Mouse (Mus musculus) brain, adult 2 months (tissue): ENCODE results near the gene Scube1.

Source experiments
- DNase-seq: peaks from one replicate; pipeline ENCODE4 v3.0.0; 2011; ENCODE audit warnings: low read depth, low spot score

Gene Scube1

DNA sequence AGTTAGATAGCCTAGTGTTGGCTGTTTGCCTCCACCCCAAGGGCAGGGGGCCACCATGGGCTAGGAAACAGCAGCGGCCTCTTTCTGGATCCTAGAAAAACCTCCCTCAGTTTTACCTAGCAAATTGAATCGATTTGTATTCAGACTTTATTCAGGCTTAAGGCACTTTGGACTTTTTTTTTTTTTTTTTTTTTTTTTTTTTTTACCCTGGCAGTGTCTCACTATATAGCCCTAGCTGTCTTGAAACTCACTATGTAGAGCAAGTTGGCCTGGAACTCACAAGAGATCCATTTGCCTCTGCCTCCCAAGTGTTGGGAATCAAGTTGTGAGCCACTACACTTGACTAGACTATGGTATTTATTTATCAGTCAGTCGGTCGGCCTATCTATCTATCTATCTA, 128.0 kb downstream of the Scube1 start:
- no peak for DNase-seq

DNA sequence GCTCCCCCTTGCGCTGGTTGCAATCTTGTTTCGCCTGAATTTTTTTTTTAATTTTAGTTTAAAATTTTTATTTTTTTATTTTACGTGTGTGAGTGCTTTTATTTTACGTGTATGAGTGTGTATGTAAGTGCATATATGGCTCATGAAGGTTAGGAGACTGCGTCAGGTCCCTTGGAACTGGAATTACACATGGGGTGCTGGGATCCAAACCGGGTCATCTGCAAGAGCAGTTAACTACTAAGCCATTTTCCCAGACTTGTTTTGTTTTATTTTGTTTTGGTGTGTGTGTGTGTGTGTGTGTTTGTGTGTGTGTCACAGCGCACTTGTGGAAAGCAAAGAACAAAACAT, 129.5 kb downstream of the Scube1 start:
- DNase-seq, result no peak

DNA sequence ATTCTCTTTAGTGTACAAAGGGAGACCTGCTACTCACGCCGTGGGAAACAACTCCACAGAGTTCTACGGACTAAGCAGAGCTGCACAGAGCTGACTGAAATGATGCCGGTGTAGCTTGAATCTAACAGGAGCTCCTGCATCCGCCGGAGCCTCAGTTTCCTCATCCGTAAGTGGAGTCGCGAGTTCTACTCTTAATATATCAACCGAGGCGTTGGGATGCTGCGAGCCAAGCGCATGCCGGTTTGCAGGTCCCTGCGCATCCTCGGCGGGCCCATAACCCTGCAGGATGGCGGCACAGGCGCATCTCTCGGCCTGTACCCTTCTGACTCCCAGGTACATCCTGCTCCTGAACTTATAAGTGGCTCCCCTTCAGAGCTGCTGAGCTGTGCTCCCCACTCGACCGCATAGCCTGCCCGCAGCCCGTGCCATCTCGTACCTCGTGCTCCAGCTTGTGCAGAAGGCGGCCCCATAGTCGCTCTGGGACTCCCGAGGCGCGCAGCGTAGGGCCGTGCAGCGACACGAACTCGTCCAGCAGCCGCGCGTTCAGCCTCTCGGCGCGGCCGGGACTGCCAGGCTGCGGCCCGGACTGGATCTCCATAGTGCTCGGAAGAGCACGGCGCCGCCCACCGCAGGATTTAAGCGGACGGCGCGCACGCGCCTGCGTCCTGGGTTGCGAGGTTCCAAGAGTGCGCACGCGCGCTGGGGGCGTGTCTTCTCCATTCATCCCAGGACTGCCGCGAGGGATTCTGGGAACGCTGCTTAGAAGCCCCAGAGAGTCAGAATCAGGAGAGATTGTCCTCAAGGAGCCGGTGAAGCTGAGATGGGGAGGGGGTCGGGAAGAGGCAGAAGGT, 130.1 kb downstream of the Scube1 start, which contains the start of gene Ttll12:
Ttll12 (minus strand) TSS at position 645 of the 851 bp plus-strand sequence.
- DNase-seq, result peak; percentile 99

DNA sequence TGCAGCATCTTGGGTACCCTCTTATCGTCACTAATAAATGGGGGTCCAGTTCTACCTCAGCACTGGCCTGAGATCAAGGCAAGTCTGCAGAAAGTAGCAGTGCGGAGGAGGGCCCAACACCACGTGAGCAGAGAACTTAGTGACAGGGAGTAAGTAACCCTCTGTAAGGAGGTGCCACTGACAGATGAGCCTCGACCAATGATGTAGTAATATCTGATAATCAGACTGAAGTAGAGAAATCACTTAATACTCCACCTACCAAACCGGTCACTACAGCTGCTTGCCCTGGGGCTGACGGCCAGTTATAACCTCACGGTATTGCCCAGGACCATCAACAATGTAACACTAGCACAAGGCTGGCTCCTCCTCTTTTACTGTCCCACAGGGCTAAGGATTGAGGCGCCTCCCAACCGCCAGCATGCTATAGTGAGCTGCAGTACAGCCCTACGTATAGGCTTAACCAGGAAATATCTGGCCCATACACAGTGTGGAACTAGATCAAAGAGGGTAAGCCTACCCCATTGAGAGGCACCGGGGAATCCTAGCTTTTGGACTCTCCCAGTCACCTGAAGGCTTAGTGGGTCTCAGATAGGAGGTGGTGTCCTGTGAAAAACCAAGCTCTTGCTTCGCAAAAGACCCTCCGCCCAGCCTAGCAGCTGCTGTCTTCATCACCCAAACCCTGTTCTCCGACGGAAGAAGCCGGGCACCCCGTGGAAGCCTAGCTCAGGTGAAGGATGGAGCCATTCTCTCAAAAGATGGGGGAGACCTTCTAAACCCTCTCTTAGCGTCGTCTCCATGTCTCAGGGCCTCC, 130.9 kb downstream of the Scube1 start:
- DNase-seq, result no peak

DNA sequence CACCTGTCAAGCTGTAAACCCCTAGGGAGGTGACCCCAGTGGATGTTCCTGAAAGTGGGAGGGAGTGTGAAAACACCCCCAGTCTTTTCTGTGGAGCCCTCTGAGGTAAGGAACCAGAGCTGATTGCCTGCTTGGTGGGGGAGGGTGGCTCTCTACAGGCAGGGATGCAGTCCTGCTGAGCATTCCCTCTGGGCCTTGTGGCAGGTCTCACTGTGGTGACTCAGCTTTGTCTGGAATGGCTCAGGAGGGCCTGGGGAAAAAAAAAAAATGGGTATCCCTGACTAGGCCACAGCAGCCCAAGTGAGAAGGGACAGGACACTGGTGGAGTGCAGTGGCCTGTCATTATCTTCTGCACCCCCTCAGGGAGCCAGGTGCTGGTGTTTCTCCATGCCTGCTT, 131.6 kb downstream of the Scube1 start:
- peak; percentile 21 for DNase-seq

DNA sequence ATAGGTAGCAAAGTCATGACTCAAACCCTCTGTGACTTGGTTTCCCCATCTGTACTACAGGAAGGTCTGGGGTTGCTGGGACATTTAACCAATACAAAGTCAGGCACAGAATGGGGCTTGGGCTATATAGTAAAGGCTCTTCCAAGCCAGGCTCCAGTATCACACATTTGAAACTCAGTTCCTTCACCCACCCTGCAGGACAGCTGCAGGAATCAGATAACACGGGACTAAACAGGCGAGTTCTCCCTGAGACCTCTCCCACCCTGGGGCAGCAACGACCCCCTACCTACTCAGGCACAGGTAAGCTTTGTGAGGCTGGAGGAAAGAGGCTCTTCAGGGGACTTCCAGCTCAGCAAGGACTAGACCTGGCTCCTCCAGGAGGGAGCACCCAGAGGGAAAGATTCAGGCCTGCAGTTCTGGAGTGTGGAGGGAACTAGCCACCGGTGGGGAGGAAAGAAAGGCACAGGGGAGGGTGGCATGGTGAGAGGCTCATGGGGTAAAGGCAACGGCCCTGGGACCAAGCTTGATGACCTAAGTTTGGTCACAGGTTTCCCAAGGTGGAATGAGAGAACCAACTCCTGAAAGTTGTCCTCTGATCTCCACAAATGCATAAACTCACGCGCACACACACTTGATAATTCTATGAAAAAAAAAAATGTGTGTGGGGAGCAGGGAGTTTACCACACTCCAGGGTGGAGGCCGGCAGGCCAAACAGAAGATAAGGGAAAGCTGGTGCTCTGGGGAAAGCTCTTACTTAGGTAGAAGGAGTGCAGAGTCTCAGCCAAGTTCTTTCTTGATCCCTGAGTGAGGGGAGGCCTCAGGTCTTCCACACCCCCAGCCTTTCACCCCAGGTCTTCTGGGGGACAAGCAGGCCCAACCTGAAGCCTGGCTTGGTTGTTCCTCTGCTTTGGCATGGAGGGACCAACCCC, 132.3 kb downstream of the Scube1 start:
- no peak for DNase-seq

DNA sequence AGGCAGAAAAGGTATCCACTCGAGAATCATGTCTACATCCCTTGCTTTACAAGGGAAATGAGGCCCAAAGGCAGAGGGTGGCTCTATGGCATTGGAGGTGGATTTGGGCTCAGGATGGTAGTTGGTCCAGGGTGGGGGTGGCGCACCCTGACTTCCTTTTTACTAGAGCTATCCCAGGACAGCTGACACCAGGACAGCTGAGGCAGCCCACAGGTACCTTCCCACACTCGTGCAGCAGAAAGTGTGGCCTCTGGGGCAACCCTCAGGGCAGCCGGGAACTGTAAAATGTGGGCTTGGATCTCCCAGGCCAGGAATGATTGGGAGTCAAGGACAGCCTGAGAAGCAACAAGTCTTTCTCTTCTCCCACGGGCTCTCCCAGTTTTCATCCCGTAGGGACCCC, 133.1 kb downstream of the Scube1 start:
- DNase-seq, result no peak

DNA sequence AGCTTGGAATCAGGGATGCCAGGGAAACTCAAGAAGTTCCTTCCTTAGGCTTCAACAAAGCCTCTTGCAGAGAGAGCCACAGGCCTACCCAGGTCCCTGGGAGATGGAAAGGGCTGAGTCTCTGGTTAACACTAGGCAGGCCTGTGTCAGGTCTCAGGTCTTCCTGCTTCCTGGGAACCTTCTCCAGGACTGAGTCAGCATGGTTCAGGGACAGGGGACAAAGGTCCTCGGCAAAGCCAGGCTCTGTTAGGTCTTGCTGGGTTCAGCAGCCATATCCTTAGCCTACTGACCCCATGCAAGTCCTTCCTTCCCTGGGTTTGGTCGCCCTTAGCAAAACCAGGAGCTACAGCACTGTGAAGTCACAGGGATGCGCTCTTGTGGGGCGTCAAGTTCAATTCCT, 134.0 kb downstream of the Scube1 start:
- DNase-seq, result no peak

DNA sequence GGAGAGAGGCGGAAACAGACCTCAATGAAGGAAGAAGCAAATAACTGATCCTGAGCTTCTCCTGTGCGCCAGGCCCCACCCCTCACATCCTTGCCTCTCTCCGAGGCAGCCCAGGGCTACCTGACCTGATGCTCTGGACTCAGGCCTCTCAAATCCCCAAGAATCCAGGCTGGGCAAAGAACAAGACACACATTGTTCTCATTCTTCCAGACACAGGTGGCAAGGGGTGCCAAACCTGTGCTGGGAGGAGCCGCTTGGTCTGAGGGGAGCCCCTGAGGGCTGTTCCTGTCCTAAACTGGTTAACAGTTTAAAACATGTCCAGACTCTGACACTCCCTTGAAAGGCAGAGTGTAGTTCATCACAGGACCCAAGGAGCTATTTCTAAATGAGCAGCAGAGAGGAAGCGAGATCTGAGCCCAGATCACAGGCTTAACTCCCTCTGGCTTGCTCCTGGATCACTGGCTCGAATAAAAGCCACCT, 140.0 kb downstream of the Scube1 start:
- no peak for DNase-seq

DNA sequence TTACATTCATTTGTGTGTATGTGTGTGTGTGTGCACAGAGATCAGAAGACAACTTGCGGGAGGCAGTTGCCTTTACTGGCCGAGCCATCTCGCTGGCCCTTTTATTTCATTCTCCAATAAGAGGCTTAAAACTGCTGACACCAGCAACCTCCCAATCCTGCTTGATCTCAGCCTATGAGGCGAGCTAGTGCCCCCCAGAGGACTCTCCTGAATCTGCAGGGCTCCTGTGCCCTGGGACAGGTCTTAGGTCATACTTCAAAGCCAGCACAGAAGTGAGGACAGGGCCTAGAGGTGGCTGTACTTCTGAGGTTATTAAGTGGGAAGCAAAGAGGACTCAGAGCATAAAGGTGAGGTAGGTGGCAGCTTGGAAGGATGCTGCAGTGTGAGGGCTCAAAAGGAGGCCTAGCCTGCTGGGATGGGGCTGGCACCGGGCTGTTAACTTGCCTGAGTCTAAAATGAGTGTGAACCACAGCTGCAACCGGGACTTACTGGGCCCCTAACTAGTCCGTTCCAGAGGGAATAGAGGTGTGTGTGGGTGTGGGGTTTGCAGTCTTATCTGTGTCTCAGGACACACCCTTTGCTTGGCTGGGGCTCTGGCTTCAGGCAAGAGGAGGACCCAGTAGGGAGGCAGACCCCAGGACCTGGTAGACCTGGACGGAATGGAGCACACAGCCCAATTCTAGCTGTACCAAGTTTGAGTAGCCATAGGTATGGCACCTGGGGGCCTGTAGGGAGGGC, 141.2 kb downstream of the Scube1 start:
- DNase-seq, result peak; percentile 56

DNA sequence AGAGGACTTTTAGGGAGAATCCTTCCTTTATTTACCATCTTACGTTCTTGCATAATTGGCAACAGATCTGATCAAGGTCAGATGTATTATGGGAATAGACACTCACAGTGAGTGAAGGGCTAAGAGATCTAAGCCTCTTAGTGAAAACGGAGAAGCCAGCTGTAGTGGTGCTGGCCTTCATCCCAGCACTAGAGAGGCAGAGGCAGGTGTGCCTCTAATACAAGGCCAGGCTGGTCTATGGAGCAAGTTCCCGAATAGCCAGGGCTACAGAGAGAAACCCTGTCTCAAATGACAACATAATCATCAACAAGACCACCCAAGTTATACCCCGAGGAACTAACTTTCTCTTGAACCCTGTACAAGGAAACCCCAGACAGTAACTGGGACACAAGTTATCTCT, 141.9 kb downstream of the Scube1 start:
- no peak for DNase-seq

DNA sequence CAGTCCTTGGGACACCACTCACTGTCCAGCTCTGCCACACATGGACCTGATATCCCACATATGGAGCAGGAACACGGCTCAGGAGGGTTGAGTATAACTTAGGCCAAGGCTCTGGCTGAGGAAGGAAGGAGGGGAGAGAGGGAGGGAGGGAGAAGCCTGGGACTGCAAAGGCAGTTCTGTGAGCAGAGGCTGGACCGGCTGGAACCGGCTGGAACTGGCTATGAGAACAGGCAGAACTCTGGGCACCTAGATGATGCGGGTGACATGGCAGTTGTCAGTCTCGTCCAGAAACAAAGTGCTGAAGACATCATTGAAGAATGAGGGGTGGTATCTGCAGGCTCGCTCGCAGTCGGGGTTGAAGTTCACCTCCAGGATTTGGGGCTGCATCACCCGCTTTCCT, 148.2 kb downstream of the Scube1 start:
- no peak for DNase-seq

DNA sequence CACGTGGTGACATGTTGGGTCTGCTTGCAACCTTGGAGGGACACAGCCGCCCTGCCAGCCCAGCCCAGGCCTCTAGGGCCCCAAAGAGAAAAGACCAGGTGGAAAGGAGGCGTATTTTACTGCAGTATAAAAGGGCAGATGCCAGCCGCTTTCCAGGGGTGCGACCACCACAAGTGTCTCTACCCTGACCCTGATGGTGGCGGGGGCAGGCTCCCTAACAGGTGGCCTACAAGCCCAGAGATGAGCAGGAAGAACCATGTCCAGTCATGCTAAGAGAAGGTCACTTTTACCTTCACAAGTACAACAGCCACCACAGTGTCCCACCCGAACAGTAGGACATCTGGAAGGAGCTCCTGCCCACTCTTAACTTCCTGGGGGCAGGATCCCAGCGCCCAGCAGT, 149.3 kb downstream of the Scube1 start:
- DNase-seq, result no peak

DNA sequence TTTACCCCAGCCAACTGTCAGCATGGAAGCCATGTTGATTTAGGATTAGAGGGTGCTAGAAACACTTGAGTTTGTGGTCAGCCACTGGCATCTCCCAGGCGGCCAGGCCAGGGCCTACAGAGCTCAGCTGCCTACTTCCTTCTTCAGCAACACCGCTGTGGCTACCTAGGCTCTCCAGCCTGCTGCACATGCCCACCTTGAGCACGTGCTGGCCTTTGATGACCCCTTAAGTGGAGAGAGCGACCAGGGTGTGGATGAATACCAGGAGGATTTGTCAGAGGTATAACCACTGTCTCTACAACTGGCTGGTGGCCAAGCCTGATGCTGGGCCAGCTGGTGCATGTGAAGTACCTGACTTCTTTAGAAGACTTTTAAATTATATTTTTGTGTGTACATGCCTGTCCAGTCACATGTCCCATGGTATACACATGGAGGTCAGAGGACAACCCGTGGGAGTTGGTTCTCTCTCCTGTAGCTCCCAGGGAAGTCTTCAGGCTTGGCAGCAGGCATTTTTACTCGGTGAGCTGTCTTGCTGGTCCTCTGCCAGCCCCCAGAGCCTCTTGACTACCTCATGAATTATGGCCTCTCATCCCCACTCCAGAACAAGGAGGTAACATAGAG, 150.0 kb downstream of the Scube1 start:
- DNase-seq, result no peak

DNA sequence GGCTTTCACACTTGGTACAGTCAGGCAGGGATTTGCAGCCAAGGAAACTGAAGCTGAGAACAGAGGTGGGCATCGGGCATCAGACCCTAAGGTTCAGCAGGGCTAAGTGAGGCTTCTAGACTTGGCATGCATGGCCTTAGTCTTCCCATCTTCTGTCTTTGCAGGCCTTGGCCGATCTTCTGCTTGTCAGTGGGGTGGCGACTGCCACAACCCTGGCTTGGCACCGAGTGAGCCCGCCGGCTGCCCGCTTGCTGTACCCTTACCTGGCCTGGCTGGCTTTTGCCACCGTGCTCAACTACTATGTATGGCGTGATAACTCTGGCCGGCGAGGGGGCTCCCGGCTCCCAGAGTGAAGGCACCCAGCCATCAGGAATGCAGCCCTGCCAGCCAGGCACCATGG, 151.2 kb downstream of the Scube1 start:
- DNase-seq, result no peak

DNA sequence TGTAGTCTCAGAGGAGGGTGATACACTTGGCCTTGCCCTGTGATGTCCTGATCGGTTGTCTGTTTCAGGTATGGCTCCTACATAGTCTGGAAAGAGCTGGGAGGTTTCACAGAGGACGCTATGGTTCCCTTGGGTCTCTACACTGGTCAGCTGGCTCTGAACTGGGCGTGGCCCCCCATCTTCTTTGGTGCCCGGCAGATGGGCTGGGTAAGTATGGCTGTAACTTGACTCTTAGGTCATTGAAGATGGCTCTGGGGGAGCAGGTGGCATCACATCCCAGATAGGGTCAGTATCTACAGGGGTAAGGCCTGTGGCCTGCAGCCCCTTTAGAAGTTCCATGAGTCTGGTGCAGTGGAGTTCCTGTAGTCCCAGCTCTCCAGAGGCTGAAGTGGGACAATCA, 152.7 kb downstream of the Scube1 start:
- no peak for DNase-seq

DNA sequence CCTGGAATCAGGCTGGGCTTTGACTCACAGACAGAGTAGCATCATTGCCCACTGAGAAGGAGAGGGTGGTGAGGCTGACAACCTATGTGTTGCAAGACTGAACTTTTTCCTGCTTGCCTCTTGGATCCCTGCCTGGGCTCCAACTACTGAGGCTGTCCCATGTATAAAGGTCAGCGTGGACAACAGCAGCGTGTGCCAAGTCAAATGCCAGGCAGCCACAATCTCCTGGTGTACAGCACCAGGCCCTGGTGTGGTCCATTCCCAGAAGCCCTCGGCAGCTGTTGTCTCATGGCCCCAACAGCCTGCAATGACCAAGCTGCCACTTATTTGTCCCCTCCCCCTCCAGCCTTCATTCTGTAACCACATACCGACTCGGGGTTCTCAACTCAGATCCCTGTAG, 153.2 kb downstream of the Scube1 start:
- DNase-seq, result no peak

DNA sequence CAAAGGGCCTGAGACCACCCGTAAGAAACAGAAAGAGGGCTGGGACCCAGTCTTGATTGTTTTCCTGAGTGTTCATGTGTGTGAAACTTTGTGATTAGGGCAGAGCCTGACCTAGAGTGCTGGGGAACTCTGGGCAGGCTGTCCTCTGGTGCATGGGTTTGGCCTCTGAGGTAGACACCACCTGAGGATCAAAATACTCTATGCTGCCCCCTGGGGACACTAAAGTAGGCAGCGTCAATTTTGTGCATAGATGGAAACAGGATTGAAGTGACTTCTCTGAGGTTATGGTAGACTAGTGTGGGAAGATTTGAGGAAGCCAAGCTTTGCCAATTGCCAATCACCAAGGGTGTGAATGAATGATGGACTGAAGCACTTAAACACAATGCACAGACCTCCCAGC, 154.2 kb downstream of the Scube1 start:
- DNase-seq, result no peak

DNA sequence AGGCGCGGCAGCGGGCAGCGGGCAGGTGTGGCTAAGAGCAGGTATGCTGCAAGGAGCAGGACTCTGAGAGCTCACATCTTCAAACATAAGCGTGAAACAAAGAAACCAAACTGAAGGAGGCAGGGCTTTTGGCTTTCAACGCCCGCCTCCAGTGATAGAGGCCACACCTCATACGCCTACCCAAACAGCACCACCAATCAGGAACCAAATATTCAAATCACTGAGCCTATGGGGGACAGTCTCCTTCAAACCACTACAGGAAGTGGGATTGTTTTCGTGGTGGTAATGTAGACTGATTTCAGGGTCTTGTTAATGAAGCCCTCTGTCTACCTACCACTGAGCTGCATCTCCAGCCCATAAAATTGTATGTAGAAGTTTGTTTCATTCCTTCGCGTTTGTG, 155.1 kb downstream of the Scube1 start:
- DNase-seq, result no peak

DNA sequence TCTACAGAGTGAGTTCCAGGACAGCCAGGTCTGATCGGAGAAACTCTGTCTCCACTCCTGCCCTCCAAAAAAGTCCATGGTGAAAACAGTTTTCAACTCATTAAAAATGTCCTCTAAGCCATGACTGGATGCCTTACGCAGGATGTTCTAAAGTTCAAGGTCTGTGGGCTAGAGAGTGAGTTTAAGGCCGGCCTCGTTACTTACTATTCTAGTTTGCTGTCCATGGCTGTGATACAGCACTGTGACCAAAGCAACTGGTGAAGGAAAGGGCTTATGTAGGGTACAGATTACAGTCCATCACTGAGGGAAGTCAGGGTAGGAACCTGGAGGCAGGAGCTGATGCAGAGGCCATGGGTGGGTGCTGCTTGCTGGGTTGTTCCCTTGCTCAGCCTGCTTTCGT, 156.3 kb downstream of the Scube1 start:
- no peak for DNase-seq

DNA sequence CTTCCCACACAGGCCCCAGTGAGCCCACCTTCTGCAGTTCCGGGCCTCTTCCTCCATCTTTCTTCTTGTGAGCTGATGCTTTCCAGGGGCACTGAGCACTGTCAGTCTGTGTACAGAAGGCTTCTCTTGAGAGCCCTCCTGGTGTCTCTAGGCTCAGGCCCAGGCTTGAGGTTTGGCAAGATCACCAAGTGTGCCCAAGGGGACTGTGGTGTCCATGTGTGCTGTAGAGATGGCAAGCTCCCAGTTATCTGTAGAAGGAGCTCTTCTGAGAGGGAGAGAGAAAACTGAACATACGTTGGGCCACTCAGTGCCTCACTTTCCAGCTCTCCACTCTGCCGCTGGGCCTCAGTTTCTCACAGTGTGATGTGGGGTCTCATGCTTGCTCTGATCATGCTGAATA, 157.1 kb downstream of the Scube1 start:
- no peak for DNase-seq
